Mouse (Mus musculus) midbrain, embryonic 10.5 days (tissue): ENCODE measurements at regions not wholly inside any gene's neighbourhood (a gene's known extent, or its start where the extent isn't known, plus 50 kb on each side); places are given as distances from the start of the nearest gene placed in this dataset.

Experiments
- DNase-seq: peaks from one replicate; pipeline ENCODE4 v3.0.0-alpha.2; 2017; ENCODE audit warnings: low spot score
- H3K27ac ChIP-seq: fragments of 300-500 bp; sonication (generic); replicated peaks from 2 replicates; pipeline ENCODE4 v1.5.1; 2016; ENCODE audit warnings: mild to moderate bottlenecking
- H3K27me3 ChIP-seq: fragments of 300-500 bp; sonication (generic); 2 replicates; pipeline ENCODE4 v1.6.1; 2016; ENCODE audit warnings: low read depth, mild to moderate bottlenecking; ENCODE audit not compliant: poor library complexity, severe bottlenecking
- H3K36me3 ChIP-seq: fragments of 300-500 bp; sonication (generic); 2 replicates; pipeline ENCODE4 v1.6.1; 2016; ENCODE audit warnings: mild to moderate bottlenecking, moderate library complexity
- H3K4me1 ChIP-seq: fragments of 300-500 bp; sonication (generic); 2 replicates; pipeline ENCODE4 v1.6.1; 2016
- H3K4me3 ChIP-seq: fragments of 300-500 bp; sonication (generic); 2 replicates; pipeline ENCODE4 v1.5.1; 2016; ENCODE audit warnings: mild to moderate bottlenecking, moderate library complexity
- H3K9me3 ChIP-seq: fragments of 300-500 bp; sonication (generic); replicated peaks from 2 replicates; pipeline ENCODE4 v1.6.1; 2016; ENCODE audit warnings: mild to moderate bottlenecking
- WGBS: fragments of 180-500 bp; shearing (Covaris S2); methylation state at CpG from one replicate; pipeline ENCODE4 v1.1.7; 2016; 5-methylcytosine and 5-hydroxymethylcytosine counted together

GRCm38 (mm10) chr5:44416844-44417589 lies 190.6 kb upstream of the Tapt1 start:
- Histone ChIP-seq H3K9me3 (no peaks in the 10 kb centered on the region), H3K36me3 (no peaks in the 10 kb centered on the region), H3K4me3 (no peak overlapping the region), H3K27ac (no peak overlapping the region), H3K27me3 (no peaks in the 10 kb centered on the region), H3K4me1 (no peaks in the 10 kb centered on the region)
- no peak for DNase-seq
- 90% methylated on average over 4 of the region's 4 CpGs for WGBS

DNA sequence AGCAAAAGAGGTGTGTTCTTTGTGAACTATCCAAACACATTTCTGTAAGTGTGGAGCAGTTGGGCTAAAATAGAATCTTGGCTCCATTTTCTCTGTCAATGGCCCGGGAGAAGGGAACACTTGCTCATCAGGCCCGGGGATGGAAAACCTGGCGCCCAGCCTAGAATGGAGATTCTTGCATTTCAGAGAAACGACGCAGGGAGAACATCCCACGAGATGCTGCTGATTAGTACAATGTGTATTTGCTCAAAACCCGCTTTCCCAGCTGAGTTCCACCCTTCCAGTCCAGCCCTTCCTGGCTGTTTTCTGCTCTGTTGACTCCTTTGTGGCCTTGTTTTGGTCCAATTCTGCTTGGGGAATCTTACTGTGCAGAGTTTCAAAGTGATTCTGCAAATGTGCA lies 188.0 kb upstream of the Tapt1 start:
- H3K27ac ChIP-seq, result no peak overlapping the region
- no peaks in the 10 kb centered on the region for H3K36me3 ChIP-seq
- no peak overlapping the region for H3K4me3 ChIP-seq
- WGBS, result 77% methylated on average over 7 of the region's 7 CpGs
- H3K9me3 ChIP-seq, result no peaks in the 10 kb centered on the region
- H3K27me3 ChIP-seq, result no peaks in the 10 kb centered on the region
- no peak for DNase-seq
- no peaks in the 10 kb centered on the region for H3K4me1 ChIP-seq

DNA sequence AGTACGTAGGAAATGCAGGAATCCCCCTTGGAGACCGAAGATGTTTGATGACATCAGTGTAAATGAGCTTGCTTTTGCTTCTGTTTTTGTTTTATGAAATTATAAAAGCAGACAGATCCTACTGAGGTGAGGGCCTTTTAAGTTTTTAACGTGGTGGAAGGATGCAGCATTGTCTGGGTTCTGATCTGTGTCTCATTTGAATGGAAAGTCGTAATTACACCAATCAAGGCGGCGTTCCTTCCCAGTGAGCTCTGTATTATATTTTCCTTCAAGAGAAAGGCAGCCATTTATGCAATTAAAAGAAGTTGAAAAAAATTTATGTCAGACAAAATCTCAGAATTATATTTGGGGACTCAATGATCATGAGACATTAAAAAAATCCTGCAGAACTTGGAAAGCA lies 176.9 kb upstream of the Tapt1 start:
- no peaks in the 10 kb centered on the region for H3K27me3 ChIP-seq
- H3K36me3 ChIP-seq, result no peaks in the 10 kb centered on the region
- DNase-seq, result no peak
- H3K4me1 ChIP-seq, result no peaks in the 10 kb centered on the region
- no peaks in the 10 kb centered on the region for H3K9me3 ChIP-seq
- no peak overlapping the region for H3K4me3 ChIP-seq
- no peak overlapping the region for H3K27ac ChIP-seq
- 84% methylated on average over 6 of the region's 6 CpGs for WGBS

DNA sequence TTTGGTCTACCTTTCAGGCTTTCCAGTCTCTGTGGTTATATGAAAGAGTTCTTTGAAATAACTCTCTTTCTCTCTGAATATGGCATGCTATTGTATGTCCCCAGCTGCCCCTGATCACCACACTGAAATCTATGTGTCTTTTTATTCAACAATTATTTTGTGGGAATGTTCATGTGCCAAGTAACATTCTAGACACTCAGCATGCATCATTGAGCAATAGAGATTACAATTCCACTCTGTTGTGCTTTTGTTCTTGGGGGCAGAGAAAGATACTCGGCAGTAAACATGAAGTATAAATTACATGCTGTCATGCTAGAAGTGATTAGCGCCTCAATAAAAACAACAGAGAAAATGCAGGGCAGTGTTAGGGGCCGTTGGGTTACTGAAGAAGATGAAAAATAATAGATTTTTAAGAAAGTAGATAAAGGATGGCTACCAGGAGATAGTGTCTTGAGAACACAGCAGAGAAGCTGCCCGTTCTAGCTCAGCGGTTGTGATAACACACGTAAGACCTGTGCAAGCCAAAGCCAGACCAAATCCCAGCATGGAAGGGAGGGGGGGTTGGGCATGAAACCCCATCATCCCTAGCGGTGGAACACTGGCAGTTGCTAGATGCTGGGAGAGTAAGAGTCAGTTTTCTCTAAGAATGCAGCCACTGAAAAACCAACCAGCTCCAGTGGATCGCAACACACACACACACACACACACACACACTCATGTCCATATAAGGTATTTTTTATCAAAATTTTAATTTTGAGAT lies 174.3 kb upstream of the Tapt1 start:
- Histone ChIP-seq H3K9me3 (no peaks in the 10 kb centered on the region; the same call in 1 of the 2 replicates), H3K27me3 (no peaks in the 10 kb centered on the region), H3K4me3 (no peak overlapping the region), H3K27ac (no peak overlapping the region), H3K4me1 (no peaks in the 10 kb centered on the region), H3K36me3 (no peaks in the 10 kb centered on the region)
- no peak for DNase-seq
- WGBS, result 85% methylated on average over 8 of the region's 8 CpGs

- Histone ChIP-seq H3K36me3 (no peaks in the 10 kb centered on the region), H3K27me3 (no peaks in the 10 kb centered on the region), H3K4me3 (no peak overlapping the region), H3K9me3 (no peaks in the 10 kb centered on the region), H3K4me1 (peaks cover 8% of the 10 kb centered on the region; the same call in 1 of the 2 replicates), H3K27ac (no peak overlapping the region)
- no peak for DNase-seq
- WGBS, result 60% methylated on average over 6 of the region's 6 CpGs
Measured at GRCm38 (mm10) chr5:44387237-44387810, 160.9 kb upstream of the Tapt1 start.

DNA sequence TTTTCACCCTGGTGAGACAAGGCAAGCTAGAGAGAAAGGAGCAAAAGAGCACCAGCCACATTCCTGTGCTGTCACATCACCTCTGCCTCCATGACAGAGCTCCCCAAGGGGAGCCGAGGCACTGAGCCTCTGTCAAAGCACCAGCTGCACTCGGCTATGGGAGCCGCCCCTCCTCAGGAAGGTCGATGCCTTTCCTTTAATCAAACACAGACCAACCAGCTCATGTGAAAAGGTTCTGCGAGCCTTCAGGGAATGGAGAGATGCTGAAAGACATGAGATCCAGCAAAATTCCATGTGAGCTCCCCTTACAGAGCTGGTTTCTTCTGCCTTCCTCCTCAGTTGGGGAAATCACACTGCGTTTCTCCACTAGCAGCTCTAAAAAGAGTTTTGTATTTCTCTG lies 159.8 kb upstream of the Tapt1 start:
- DNase-seq, result no peak
- 62% methylated on average over 6 of the region's 6 CpGs for WGBS
- H3K27ac ChIP-seq, result no peak overlapping the region

GRCm38 (mm10) chr5:44383049-44383448 lies 156.6 kb upstream of the Tapt1 start:
- no peak overlapping the region for H3K4me3 ChIP-seq
- H3K27me3 ChIP-seq, result no peaks in the 10 kb centered on the region
- H3K4me1 ChIP-seq, result peaks cover 8% of the 10 kb centered on the region; the same call in 1 of the 2 replicates
- no peaks in the 10 kb centered on the region; the same call in 1 of the 2 replicates for H3K9me3 ChIP-seq
- H3K36me3 ChIP-seq, result no peaks in the 10 kb centered on the region
- no peak overlapping the region for H3K27ac ChIP-seq
- no peak for DNase-seq

More for the DNA sequence above, 159.8 kb upstream of the Tapt1 start:
- H3K27me3 ChIP-seq, result no peaks in the 10 kb centered on the region
- H3K4me1 ChIP-seq, result peaks cover 8% of the 10 kb centered on the region; the same call in 1 of the 2 replicates
- H3K9me3 ChIP-seq, result no peaks in the 10 kb centered on the region
- H3K36me3 ChIP-seq, result no peaks in the 10 kb centered on the region
- H3K4me3 ChIP-seq, result no peak overlapping the region

GRCm38 (mm10) chr5:44370006-44370405 lies 143.6 kb upstream of the Tapt1 start:
- H3K4me3 ChIP-seq, result no peak overlapping the region
- 33% methylated on average over 4 of the region's 4 CpGs for WGBS

DNA sequence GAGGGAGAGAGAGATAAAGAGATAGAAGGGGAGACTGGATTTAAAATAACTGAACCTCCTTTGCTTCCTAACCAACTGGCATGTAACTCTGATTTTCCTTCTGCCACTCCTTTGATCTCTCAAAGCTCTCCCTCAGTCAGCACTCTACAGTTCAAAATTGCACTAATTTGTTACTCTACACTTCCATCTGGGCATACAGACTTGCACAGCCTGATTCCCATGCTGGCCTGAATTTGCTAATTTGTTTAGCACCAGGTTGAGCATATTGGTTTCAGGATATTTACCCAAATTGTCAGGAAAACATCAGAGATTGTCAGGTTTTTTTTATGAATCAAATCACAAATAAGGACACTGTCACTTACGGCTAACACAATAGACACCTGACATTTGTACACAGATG lies 125.9 kb upstream of the Tapt1 start:
- 90% methylated on average over 1 of the region's 1 CpGs for WGBS
- no peaks in the 10 kb centered on the region for H3K9me3 ChIP-seq
- no peak overlapping the region for H3K27ac ChIP-seq
- no peak overlapping the region for H3K4me3 ChIP-seq
- no peaks in the 10 kb centered on the region for H3K27me3 ChIP-seq
- no peaks in the 10 kb centered on the region for H3K36me3 ChIP-seq
- no peaks in the 10 kb centered on the region for H3K4me1 ChIP-seq
- DNase-seq, result no peak

More at GRCm38 (mm10) chr5:44370006-44370405, 143.6 kb upstream of the Tapt1 start:
- DNase-seq, result no peak
- Histone ChIP-seq H3K36me3 (no peaks in the 10 kb centered on the region), H3K9me3 (no peaks in the 10 kb centered on the region), H3K27me3 (no peaks in the 10 kb centered on the region), H3K4me1 (no peaks in the 10 kb centered on the region), H3K27ac (no peak overlapping the region)

GRCm38 (mm10) chr5:44341457-44342014 lies 115.1 kb upstream of the Tapt1 start:
- Histone ChIP-seq H3K4me1 (no peaks in the 10 kb centered on the region), H3K36me3 (no peaks in the 10 kb centered on the region), H3K9me3 (no peaks in the 10 kb centered on the region), H3K4me3 (no peak overlapping the region), H3K27ac (no peak overlapping the region), H3K27me3 (no peaks in the 10 kb centered on the region)
- whole genome bisulfite sequencing, result 93% methylated on average over 2 of the region's 2 CpGs
- no peak for DNase-seq

GRCm38 (mm10) chr5:44338662-44339061 lies 112.2 kb upstream of the Tapt1 start:
- DNase-seq, result no peak
- no peaks in the 10 kb centered on the region for H3K4me1 ChIP-seq
- H3K27me3 ChIP-seq, result no peaks in the 10 kb centered on the region
- no peak overlapping the region for H3K27ac ChIP-seq
- H3K4me3 ChIP-seq, result no peak overlapping the region
- no peaks in the 10 kb centered on the region for H3K36me3 ChIP-seq
- WGBS, result 91% methylated on average over 4 of the region's 4 CpGs
- no peaks in the 10 kb centered on the region for H3K9me3 ChIP-seq

DNA sequence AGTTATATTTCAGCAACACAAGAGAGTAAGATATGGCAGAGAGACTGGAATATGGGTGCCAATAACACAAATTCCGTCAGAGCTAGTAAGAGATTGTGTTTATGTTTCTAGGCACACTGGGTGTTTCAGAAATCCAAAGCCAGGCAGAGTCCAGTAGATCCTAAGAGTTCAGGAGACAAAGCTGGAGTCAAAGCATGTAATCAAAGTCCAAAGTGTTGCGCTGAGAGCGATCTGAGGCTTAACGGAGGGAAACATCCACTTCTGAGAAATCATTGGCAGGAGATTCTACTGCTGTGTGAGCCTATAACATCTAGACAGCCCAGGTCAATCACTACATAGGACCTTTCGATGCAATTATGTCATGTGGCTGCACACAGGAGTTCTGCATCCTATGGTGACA lies 109.3 kb upstream of the Tapt1 start:
- no peak for DNase-seq
- Histone ChIP-seq H3K27me3 (no peaks in the 10 kb centered on the region), H3K4me1 (no peaks in the 10 kb centered on the region), H3K36me3 (no peaks in the 10 kb centered on the region), H3K27ac (no peak overlapping the region), H3K9me3 (no peaks in the 10 kb centered on the region), H3K4me3 (no peak overlapping the region)
- 93% methylated on average over 5 of the region's 5 CpGs for WGBS

- H3K4me3 ChIP-seq, result no peak overlapping the region
- no peaks in the 10 kb centered on the region for H3K9me3 ChIP-seq
- 94% methylated on average over 1 of the region's 1 CpGs for WGBS
- no peaks in the 10 kb centered on the region for H3K36me3 ChIP-seq
- DNase-seq, result no peak
- H3K27ac ChIP-seq, result no peak overlapping the region
- no peaks in the 10 kb centered on the region for H3K4me1 ChIP-seq
- H3K27me3 ChIP-seq, result no peaks in the 10 kb centered on the region
Measured at GRCm38 (mm10) chr5:44319626-44320025, 93.2 kb upstream of the Tapt1 start.
